Mouse (Mus musculus): ENCODE results near the gene Tmcc3.

Tmcc3 gene

GRCm38 (mm10) chr10:94311511-94312006, at the start of gene Tmcc3:
TSS of gene Tmcc3 (plus strand) at chr10:94311949.
- no peak for DNase-seq (ENCODE audit: low spot score)

GRCm38 (mm10) chr10:94262646-94263045, 49.1 kb upstream of the Tmcc3 start:
- no peak for DNase-seq (ENCODE audit: low spot score)

GRCm38 (mm10) chr10:94263211-94263610, 48.5 kb upstream of the Tmcc3 start:
- no peak for DNase-seq (ENCODE audit: low spot score)

GRCm38 (mm10) chr10:94265656-94266542, 45.9 kb upstream of the Tmcc3 start:
- no peak for DNase-seq (ENCODE audit: low spot score)

- no peak for DNase-seq (ENCODE audit: low spot score)
Observed at GRCm38 (mm10) chr10:94275321-94275720, 36.4 kb upstream of the Tmcc3 start.

GRCm38 (mm10) chr10:94276511-94276910, 35.2 kb upstream of the Tmcc3 start:
- DNase-seq (ENCODE audit: low spot score) = no peak

GRCm38 (mm10) chr10:94282179-94282578, 29.6 kb upstream of the Tmcc3 start:
- DNase-seq (ENCODE audit: low spot score) = no peak

- no peak for DNase-seq (ENCODE audit: low spot score)
Observed at GRCm38 (mm10) chr10:94282797-94283196, 29.0 kb upstream of the Tmcc3 start.

GRCm38 (mm10) chr10:94294437-94294836, 17.3 kb upstream of the Tmcc3 start:
- no peak for DNase-seq (ENCODE audit: low spot score)

- DNase-seq (ENCODE audit: low spot score) = no peak
Observed at GRCm38 (mm10) chr10:94294933-94295750, 16.6 kb upstream of the Tmcc3 start.

- DNase-seq (ENCODE audit: low spot score) = no peak
Observed at GRCm38 (mm10) chr10:94295923-94296605, 15.7 kb upstream of the Tmcc3 start.

- DNase-seq (ENCODE audit: low spot score) = no peak
Observed at GRCm38 (mm10) chr10:94298471-94298870, 13.3 kb upstream of the Tmcc3 start, which contains the start of gene Gm4792. TSS of gene Gm4792 (minus strand) at chr10:94298703.

- DNase-seq (ENCODE audit: low spot score) = no peak
Observed at GRCm38 (mm10) chr10:94299301-94299700, 12.4 kb upstream of the Tmcc3 start.

- DNase-seq (ENCODE audit: low spot score) = no peak
Observed at GRCm38 (mm10) chr10:94304064-94304657, 7.6 kb upstream of the Tmcc3 start.

- no peak for DNase-seq (ENCODE audit: low spot score)
Observed at GRCm38 (mm10) chr10:94305526-94305925, 6.2 kb upstream of the Tmcc3 start.

GRCm38 (mm10) chr10:94310499-94311267, 1.1 kb upstream of the Tmcc3 start:
- DNase-seq (ENCODE audit: low spot score) = no peak

GRCm38 (mm10) chr10:94312007-94312715, 412 bp downstream of the Tmcc3 start:
- DNase-seq (ENCODE audit: low spot score) = no peak

GRCm38 (mm10) chr10:94313146-94313545, 1.4 kb downstream of the Tmcc3 start:
- DNase-seq (ENCODE audit: low spot score) = no peak

GRCm38 (mm10) chr10:94318574-94318973, 6.8 kb downstream of the Tmcc3 start:
- no peak for DNase-seq (ENCODE audit: low spot score)

GRCm38 (mm10) chr10:94329962-94330361, 18.2 kb downstream of the Tmcc3 start:
- DNase-seq (ENCODE audit: low spot score) = no peak
